Mouse (Mus musculus) c-Kit-positive CD71-positive TER-119-negative erythroid progenitor cells, embryonic 14.5 days (primary cell): ENCODE data around the gene Madd.

Source experiments
- DNase-seq: peaks from one replicate; pipeline ENCODE4 v3.0.0-alpha.2; 2013; ENCODE audit warnings: low read depth

Madd gene

GRCm38 (mm10) chr2:91169587-91170322, 13.9 kb downstream of the Madd start:
- DNase-seq = no peak

- DNase-seq = no peak
Observed at GRCm38 (mm10) chr2:91167629-91168028, 16.0 kb downstream of the Madd start.

DNA sequence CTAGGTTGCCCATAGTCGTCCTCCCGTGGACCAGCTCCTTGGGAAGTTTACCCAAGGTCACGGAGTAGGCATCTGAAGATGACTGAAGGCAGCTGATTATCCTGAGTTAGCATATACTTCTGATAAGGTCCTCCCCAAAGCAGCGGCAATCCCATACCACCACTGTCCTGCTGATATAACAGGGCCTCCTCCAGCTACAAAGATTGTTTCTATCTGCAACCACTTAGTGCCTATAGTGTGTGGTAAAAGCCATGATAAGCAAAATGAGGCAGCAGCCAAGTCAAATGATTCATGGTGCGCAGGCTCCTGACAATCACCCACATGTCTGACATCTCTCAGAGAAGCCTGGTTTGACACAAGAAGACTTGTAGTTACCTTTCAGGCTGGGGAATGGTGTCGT, 18.6 kb downstream of the Madd start:
- peak; percentile 44 for DNase-seq

- DNase-seq = no peak
Observed at GRCm38 (mm10) chr2:91163532-91163931, 20.1 kb downstream of the Madd start.

DNA sequence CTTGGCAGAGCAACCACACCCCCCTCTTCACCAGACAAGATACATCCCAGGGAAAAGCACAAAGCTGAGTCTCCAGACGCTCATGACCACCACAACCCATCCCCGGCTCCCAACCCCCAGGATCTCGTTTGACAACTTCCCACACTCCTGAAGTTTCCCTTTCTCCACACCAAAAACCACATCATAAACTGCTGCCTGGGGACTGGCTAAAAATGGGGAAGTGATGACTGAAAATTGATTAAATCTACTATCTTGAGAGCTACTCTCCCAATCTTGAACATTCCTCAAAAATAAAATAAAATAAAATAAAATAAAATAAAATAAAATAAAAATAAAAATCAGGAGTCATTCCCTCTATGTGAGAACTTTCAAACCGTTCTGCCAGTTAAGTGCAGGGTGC, 20.7 kb downstream of the Madd start:
- no peak for DNase-seq

DNA sequence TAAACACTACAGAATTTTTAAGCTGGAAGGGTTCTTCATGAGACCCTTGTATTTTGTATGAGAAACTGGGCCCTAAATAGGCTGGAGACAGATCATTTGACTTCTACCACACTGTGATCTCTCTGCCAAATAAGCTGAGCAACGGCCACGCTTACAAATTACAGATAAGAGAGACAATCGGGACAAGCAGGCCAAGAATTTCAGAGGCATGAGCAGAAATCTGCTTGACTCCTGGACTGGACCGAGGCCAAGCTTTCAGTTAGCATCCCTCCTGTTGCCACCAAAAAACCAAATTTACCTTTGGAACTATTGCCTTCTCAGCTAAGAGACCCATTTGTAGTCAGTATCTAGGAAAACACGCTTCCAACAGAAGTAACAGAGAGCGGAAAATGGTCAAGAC, 23.0 kb downstream of the Madd start:
- DNase-seq = no peak

DNA sequence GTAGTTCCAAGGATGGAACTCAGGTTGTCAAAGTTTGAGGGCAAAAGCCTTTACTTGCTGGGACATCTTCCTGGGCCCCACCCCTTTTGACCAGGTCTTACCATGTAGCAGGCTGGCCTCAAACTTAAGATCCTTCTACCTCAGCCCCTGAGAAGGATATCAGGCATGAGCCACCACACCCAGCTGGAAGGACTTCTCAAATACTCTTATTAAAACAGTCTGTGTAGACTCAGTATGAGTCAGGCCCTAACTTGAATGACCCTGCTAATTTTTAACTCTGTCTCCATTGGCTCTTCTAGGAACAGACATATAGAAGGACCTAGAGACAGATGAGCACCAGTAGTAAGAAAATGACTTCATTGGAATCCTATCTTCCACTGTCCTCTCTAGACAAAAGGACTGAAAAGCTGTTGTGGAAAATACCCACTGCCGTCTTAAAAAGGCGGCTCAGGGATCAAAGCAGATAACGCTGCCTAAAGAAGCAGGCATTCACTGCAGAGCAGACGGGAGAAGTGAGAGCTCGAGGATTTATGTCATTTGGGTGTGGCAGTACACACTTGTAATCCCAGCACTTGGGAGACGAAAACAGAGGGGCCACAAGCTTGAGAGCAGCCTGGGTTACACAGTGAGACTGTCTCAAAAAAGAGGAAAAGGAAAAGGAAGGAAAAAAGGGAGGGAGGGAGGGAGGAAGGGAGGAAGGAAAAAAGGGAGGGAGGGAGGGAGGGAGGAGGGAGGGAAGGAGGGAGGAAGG, 26.5 kb downstream of the Madd start:
- no peak for DNase-seq

- no peak for DNase-seq
Observed at GRCm38 (mm10) chr2:91154091-91154490, 29.5 kb downstream of the Madd start.

- no peak for DNase-seq
Observed at GRCm38 (mm10) chr2:91152885-91153377, 30.7 kb downstream of the Madd start.

GRCm38 (mm10) chr2:91151331-91151730, 32.3 kb downstream of the Madd start:
- DNase-seq = no peak

- DNase-seq = no peak
Observed at GRCm38 (mm10) chr2:91148101-91148500, 35.5 kb downstream of the Madd start.

DNA sequence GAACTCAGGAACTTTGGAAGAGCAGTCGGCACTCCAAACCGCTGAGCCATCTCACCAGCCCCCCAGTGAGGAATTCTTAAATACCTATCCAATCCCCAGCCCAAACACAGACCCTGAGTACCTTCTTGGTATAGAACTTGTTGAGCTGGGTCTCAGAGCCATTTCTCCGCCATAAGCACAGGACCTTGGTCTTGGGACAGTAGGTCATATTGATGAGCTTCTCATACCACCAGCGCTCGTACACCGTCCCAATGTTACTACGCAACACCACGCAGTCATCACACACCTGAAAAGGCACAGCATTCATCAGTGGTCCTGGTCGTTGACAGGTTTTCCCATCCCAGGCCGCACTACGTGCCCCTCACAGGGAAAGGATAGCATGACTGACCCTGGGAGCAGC, 40.2 kb downstream of the Madd start:
- DNase-seq = no peak

DNA sequence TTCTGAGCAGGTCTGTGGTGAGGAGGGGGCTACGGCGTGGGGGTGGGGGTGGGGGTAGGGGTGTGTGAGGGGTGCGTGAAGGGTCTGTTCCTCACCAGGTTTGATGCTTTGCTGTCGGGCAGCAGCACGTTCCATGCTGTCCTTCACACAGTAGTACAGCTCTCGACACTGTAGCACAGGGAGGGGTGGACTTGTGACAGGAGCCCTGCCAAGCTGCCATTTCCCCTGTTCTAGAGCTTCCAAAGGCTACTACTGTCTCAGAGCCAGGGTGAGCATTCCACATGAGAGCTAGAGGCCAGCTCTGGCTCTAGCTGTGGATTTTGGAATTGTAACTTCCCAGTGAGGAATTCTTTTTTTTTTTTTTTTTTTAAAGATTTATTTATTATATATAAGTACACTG, 40.7 kb downstream of the Madd start:
- DNase-seq = no peak

DNA sequence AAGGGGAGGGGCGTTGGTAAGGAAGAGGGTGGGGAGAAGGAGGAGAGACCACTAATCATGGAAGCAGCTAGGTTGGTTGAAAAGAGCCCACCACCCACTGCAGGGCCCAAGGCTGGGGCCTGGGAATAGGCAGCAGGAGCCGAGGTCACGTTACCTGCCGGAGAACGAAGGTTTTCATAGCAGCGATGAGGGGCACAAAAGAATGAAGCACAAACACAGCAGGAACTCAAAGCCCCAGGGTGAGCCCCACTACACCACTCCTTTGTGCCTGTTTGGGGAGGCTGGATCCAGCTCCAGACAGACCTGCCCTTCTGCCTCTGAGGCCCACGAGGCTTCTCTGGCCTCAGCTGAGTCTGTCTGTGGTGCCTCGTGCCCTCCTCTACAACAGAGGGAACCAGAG, 43.9 kb downstream of the Madd start:
- DNase-seq = no peak

- peak; percentile 11 for DNase-seq
Observed at GRCm38 (mm10) chr2:91139311-91139710, 44.3 kb downstream of the Madd start.

- no peak for DNase-seq
Observed at GRCm38 (mm10) chr2:91137481-91137880, 46.2 kb downstream of the Madd start.

DNA sequence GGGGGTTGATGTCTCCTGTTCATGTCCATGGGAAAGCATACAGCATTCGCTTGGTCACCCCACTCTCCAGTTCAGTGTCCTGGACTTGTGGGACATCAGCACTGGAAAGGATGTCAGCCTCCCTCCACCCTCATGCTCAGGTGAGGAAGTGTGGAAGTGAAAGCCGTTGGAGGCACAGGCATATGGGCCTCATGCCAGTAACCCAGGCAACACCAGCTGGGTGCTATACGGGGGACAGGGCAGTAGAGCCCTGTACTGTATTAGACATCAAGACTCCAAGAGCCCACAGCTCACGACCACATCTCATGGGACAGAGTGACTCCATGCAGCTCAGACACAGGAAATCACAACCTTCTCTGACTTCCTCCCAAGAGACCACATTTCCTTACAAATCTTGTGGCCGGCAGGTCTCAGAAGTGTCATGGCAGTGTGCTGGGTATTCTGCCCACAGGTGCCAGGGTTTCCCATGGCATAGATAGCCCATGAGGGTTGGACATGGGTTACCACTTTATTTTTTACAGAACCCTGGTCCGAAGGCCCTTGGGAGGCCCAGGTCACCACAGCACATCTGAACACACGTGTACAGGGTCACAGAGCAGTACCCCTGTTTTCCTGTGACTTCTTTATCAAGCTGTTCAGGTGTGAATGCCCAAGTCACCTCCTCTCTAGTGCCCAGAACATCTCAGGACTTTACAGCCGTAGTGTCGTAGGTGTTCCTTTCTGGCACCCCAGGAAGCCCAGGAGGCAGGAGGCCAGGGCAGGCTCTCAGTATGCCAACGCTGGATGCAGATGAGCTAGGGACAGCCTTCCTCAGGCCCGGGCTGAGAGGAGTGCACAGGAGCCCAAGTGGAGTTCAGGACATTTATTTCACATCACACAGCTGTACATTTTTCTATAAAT, 46.9 kb downstream of the Madd start:
- no peak for DNase-seq

DNA sequence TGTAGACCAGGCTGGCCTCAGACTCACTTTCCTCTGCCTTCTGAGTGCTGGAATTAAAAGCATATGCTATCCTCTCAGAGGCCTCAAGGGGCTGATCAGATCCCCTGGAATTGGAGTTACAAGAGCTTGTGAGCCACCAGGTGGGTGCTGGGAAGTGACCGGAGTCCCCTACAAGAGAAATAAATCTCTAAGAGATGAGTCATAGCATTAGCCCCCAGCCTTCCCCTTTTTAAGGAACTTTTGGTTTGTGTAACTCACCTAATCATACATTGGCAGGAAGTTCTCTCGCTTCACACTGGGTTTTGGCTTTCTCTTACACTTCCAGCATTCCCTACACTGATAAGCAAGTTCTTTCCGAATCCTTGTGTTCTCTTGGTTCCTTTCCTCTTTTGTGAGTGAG, 51.6 kb downstream of the Madd start:
- no peak for DNase-seq

DNA sequence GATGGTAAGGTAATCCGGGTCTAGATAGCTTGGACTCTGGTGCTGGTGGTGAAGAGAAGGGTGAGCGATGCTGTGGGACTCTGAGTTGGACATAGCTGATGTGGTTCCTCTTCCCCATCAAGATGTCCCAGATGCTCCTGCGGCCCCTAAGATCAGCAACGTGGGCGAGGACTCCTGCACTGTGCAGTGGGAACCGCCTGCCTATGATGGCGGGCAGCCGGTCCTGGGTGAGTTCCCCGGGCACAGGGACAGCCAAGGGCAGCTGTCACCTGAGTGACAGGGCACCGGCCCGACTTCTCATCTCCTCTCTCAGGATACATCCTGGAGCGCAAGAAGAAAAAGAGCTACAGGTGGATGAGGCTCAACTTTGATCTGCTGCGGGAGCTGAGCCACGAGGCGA, 52.4 kb downstream of the Madd start:
- no peak for DNase-seq

- DNase-seq = no peak
Observed at GRCm38 (mm10) chr2:91130126-91130525, 53.5 kb downstream of the Madd start.

DNA sequence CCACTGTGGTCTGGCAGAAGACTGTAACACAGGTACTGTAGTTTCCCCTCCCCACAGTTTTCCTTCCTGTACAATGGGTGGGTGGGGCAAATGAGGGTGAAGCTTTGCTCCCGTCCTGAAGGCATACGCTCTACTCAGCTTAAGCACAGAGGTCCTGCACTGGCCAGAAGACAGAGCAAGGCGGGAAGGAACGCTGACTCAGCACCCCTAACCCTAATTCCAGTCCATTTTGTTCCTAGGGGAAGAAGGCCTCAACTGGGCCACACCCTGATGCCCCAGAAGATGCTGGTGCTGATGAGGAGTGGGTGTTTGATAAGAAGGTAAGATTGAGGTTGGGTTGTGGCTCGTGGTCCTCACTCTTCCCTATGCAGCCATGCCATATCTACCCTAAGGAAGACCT, 54.9 kb downstream of the Madd start:
- no peak for DNase-seq

DNA sequence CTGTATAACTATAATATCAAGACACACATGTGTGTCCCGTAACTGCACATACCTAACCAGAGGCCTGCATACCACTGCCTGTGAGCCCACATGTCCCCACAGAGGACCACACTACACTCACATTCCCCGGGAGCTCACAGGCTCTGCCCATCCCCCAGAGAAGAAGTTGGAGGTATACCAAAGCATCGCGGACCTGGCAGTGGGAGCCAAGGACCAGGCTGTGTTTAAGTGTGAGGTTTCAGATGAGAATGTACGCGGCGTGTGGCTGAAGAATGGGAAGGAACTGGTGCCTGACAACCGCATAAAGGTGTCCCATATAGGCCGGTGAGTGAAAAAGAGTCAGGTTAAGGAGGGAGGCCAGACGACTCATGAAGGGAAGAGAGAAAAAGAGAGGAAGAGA, 58.5 kb downstream of the Madd start:
- no peak for DNase-seq

GRCm38 (mm10) chr2:91123521-91123920, 60.1 kb downstream of the Madd start:
- DNase-seq = no peak
